ENCODE assay signal across 11 mouse cellular contexts in genomic region chr7:15953307-15954074, GRCm38 (mm10). TPM values are rescaled to one million over a fixed set of nuclear protein-coding genes. Genes with fewer than 3 reads are reported as not detected.
DNase-seq lines count a peak whose midpoint lies in the region; ATAC-seq and TF ChIP-seq lines count a peak whose summit lies in the region.
"Had no signal": no experiment of that assay in that cellular context is flagged by ENCODE, and none has a peak within 500 bp of the region (broad histone marks: within the 10 kb centered on the region; RNA-seq: fewer than 3 reads in every experiment).

No protein-coding gene starts in this region.

- intact Hi-C loops in left cerebral cortex, postnatal 25 days (cut with DNase I), result no loop called here

- no peak overlapping the region for H3K4me2 ChIP-seq in embryonic facial prominence, embryonic 13.5 days
- no peak overlapping the region for H3K4me2 ChIP-seq in lung, postnatal 0 days (replicated peaks; ENCODE audit: low read depth, low read length)
- H3K4me2 ChIP-seq in myocyte (ENCODE audit: low read depth), result no peak overlapping the region
- H3K4me2 ChIP-seq: embryonic facial prominence, embryonic 12.5 days had no signal

- peaks cover 6% of the 10 kb centered on the region for H3K27me3 ChIP-seq in embryonic facial prominence, embryonic 13.5 days
- peaks cover 17% of the 10 kb centered on the region for H3K27me3 ChIP-seq in embryonic facial prominence, embryonic 10.5 days (replicated peaks; ENCODE audit: low read depth, poor library complexity, severe bottlenecking)
- H3K27me3 ChIP-seq in lung, postnatal 0 days (replicated peaks; ENCODE audit: insufficient read depth, low read length), result no peaks in the 10 kb centered on the region
- H3K27me3 ChIP-seq in myocyte (ENCODE audit: control insufficient read depth, insufficient read depth, insufficient read length), result no peaks in the 10 kb centered on the region

- no peaks in the 10 kb centered on the region for H3K79me2 ChIP-seq in myocyte (ENCODE audit: control insufficient read depth, insufficient read depth)

- no peak for DNase-seq in embryonic facial prominence, embryonic 10.5 days (ENCODE audit: low spot score)
- peak; percentile 65 for DNase-seq in lung, postnatal 0 days (ENCODE audit: low spot score)
- DNase-seq in lung, postnatal 14 days, result no peak
- DNase-seq in right cerebral cortex, postnatal 10 days (ENCODE audit: low spot score in 2 of 2), result no peak
- no peak for DNase-seq in left cerebral cortex, postnatal 25 days (ENCODE audit: low spot score in 2 of 2)
- DNase-seq: gastrocnemius, postnatal 25 days; kidney, adult 18-20 months had no signal

- ATAC-seq in embryonic facial prominence, embryonic 13.5 days (ENCODE audit: insufficient number of reproducible peaks, insufficient read depth, low FRiP score, low TSS enrichment, low read depth), result no peak
- ATAC-seq in lung, postnatal 0 days, result no peak

- peaks cover 30% of the 10 kb centered on the region for H3K4me1 ChIP-seq in embryonic facial prominence, embryonic 13.5 days
- H3K4me1 ChIP-seq in embryonic facial prominence, embryonic 10.5 days, result peaks cover 13% of the 10 kb centered on the region
- H3K4me1 ChIP-seq in lung, postnatal 0 days (ENCODE audit: insufficient read depth, low read depth, low read length), result peaks cover 20% of the 10 kb centered on the region
- peaks cover 32% of the 10 kb centered on the region for H3K4me1 ChIP-seq in brown adipose tissue, adult 24 weeks (ENCODE audit: control insufficient read depth, insufficient read depth, insufficient read length, low read length)

- H3K27ac ChIP-seq in embryonic facial prominence, embryonic 13.5 days, result peak overlapping the region; percentile 35
- H3K27ac ChIP-seq in embryonic facial prominence, embryonic 10.5 days (replicated peaks), result no peak overlapping the region
- H3K27ac ChIP-seq in lung, postnatal 0 days (ENCODE audit: low read length), result peak overlapping the region; percentile 95; the same call in 1 of the 2 replicates
- peak overlapping the region; percentile 57 for H3K27ac ChIP-seq in brown adipose tissue, adult 24 weeks (replicated peaks; ENCODE audit: low read depth, low read length)
- H3K27ac ChIP-seq: embryonic facial prominence, embryonic 12.5 days had no signal

- no peak; the same call in 1 of the 2 replicates for TF ChIP-seq EP300 in lung, postnatal 0 days (IDR thresholded peaks at IDR 0.05)

- WGBS in embryonic facial prominence, embryonic 13.5 days, result 79% methylated on average over 13 of the region's 13 CpGs
- 92% methylated on average over 13 of the region's 13 CpGs for WGBS in embryonic facial prominence, embryonic 10.5 days
- WGBS in lung, postnatal 0 days, result 80% methylated on average over 13 of the region's 13 CpGs

- peak; percentile 69 for TF ChIP-seq CTCF in lung, postnatal 0 days (IDR thresholded peaks at IDR 0.05)

- no peak overlapping the region for H3K9ac ChIP-seq in embryonic facial prominence, embryonic 13.5 days
- no peak overlapping the region for H3K9ac ChIP-seq in lung, postnatal 0 days (replicated peaks; ENCODE audit: low read depth)
- H3K9ac ChIP-seq: embryonic facial prominence, embryonic 12.5 days had no signal

- no peaks in the 10 kb centered on the region for H3K9me3 ChIP-seq in embryonic facial prominence, embryonic 13.5 days
- H3K9me3 ChIP-seq in embryonic facial prominence, embryonic 10.5 days, result peaks cover 6% of the 10 kb centered on the region; the same call in 1 of the 2 replicates
- no peaks in the 10 kb centered on the region for H3K9me3 ChIP-seq in lung, postnatal 0 days (ENCODE audit: low read length)
- H3K9me3 ChIP-seq: embryonic facial prominence, embryonic 12.5 days had no signal

- H3K36me3 ChIP-seq in embryonic facial prominence, embryonic 13.5 days, result peaks cover 85% of the 10 kb centered on the region
- H3K36me3 ChIP-seq in embryonic facial prominence, embryonic 10.5 days (replicated peaks), result peaks cover 11% of the 10 kb centered on the region
- H3K36me3 ChIP-seq in lung, postnatal 0 days (ENCODE audit: insufficient read depth, low read length), result peaks cover 52% of the 10 kb centered on the region
- H3K36me3 ChIP-seq in myocyte (ENCODE audit: control insufficient read depth, insufficient read depth), result peaks cover 51% of the 10 kb centered on the region

- H3ac ChIP-seq in myocyte (ENCODE audit: control insufficient read depth, insufficient read length), result no peak overlapping the region

- TF ChIP-seq POLR2A in myocyte (IDR thresholded peaks at IDR 0.05; ENCODE audit: insufficient read length, low read depth), result no peak

- no peak overlapping the region for H3K4me3 ChIP-seq in embryonic facial prominence, embryonic 13.5 days
- H3K4me3 ChIP-seq in embryonic facial prominence, embryonic 10.5 days, result no peak overlapping the region
- H3K4me3 ChIP-seq in lung, postnatal 0 days (ENCODE audit: low read depth, low read length), result no peak overlapping the region
- no peak overlapping the region for H3K4me3 ChIP-seq in brown adipose tissue, adult 24 weeks (ENCODE audit: insufficient read depth, low read depth, low read length)
- no peak overlapping the region for H3K4me3 ChIP-seq in myocyte
- H3K4me3 ChIP-seq: embryonic facial prominence, embryonic 12.5 days had no signal

TF ChIP-seq in myocyte, 11 proteins besides CTCF, POLR2A, EP300 and RAD21:
- no peak for TF ChIP-seq TCF12 (IDR thresholded peaks at IDR 0.05; ENCODE audit: insufficient read depth, poor library complexity, severe bottlenecking)
- peak; percentile 24 for TF ChIP-seq POLR2AphosphoS2 (IDR thresholded peaks at IDR 0.05; ENCODE audit: insufficient read length, low read depth)

RNA-seq across cellular contexts. Expression of gene Nop53, which starts 7.6 kb away (rescaled TPM):
- 210 and 222 TPM in 2 replicates for polyA plus RNA-seq in embryonic facial prominence, embryonic 13.5 days (2015; fragmentation: Nextera tagmentation; extraction: Ambion mirVana)
- polyA plus RNA-seq in embryonic facial prominence, embryonic 10.5 days (2016; fragmentation: Nextera tagmentation; extraction: Ambion mirVana), result 180 and 185 TPM in 2 replicates
- 196 and 204 TPM in 2 replicates for polyA plus RNA-seq in lung, postnatal 0 days (2015; fragmentation: Nextera tagmentation; extraction: Ambion mirVana)
- polyA plus RNA-seq in brown adipose tissue, adult 24 weeks (2012; ENCODE audit: insufficient read depth, insufficient read length, missing spikeins), result 86.7 and 98.8 TPM in 2 replicates
- 270 TPM for polyA plus RNA-seq in myocyte (2012; fragmentation: generic; extraction: Trizol)
- total RNA-seq in left cerebral cortex, postnatal 25 days (2021), result 100 to 1,000 TPM in 1 of 2 experiments, 10 to 100 TPM in 1; 98.5 to 104 TPM

RNA-seq across cellular contexts. Expression of gene Ehd2, which starts 13.9 kb away (rescaled TPM):
- polyA plus RNA-seq in embryonic facial prominence, embryonic 13.5 days (2015; fragmentation: Nextera tagmentation; extraction: Ambion mirVana), result 36.9 and 41.2 TPM in 2 replicates
- polyA plus RNA-seq in embryonic facial prominence, embryonic 10.5 days (2016; fragmentation: Nextera tagmentation; extraction: Ambion mirVana), result 11.6 and 13.8 TPM in 2 replicates
- polyA plus RNA-seq in lung, postnatal 0 days (2015; fragmentation: Nextera tagmentation; extraction: Ambion mirVana), result 92.2 and 113 TPM in 2 replicates
- 141 and 148 TPM in 2 replicates for polyA plus RNA-seq in brown adipose tissue, adult 24 weeks (2012; ENCODE audit: insufficient read depth, insufficient read length, missing spikeins)
- polyA plus RNA-seq in myocyte (2012; fragmentation: generic; extraction: Trizol), result 104 TPM
- total RNA-seq in left cerebral cortex, postnatal 25 days (2021), result 1 to 10 TPM; 4.7 to 8.4 TPM

RNA-seq across cellular contexts. Expression of gene Selenow, which starts 31.3 kb away (rescaled TPM):
- polyA plus RNA-seq in embryonic facial prominence, embryonic 13.5 days (2015; fragmentation: Nextera tagmentation; extraction: Ambion mirVana), result 1,180 and 1,188 TPM in 2 replicates
- polyA plus RNA-seq in embryonic facial prominence, embryonic 10.5 days (2016; fragmentation: Nextera tagmentation; extraction: Ambion mirVana), result 756 and 839 TPM in 2 replicates
- 552 and 558 TPM in 2 replicates for polyA plus RNA-seq in lung, postnatal 0 days (2015; fragmentation: Nextera tagmentation; extraction: Ambion mirVana)
- polyA plus RNA-seq in brown adipose tissue, adult 24 weeks (2012; ENCODE audit: insufficient read depth, insufficient read length, missing spikeins), result 320 and 478 TPM in 2 replicates
- polyA plus RNA-seq in myocyte (2012; fragmentation: generic; extraction: Trizol), result 507 TPM
- 1,000 to 10,000 TPM; 1,337 to 1,417 TPM for total RNA-seq in left cerebral cortex, postnatal 25 days (2021)
